Mouse (Mus musculus): ENCODE results near the gene Slc17a8.

DNA sequence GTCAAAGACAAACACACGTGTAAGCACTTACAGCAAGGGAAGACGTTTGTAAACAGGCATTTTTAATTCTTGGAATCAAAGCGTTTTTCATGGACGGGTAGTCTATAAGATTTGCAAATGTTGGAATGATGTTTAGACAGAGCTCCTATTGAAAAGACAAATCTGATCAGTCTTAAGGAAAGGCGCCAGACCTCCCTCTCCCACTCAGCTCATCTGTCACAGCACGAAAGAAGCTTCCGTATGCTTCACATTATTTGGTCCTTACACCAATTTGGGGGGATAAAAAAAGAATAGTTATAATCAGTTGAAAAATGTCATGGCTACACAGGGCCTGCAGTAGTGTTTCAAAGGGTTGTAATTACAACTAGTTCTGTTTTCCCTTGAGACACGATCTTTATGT is 31.9 kb upstream of the Slc17a8 start:
- no peak for TF ChIP-seq FLI1 (IDR thresholded peaks at IDR 0.05; ENCODE audit: low read length)
- no peak for TF ChIP-seq GATA1 (IDR thresholded peaks at IDR 0.05; ENCODE audit: borderline replicate concordance, low read length)
